Mouse (Mus musculus) heart, embryonic 13.5 days (tissue): ENCODE results near the gene Cnbd2. TPM values are rescaled to one million over a fixed set of nuclear protein-coding genes. Genes with fewer than 3 reads are reported as not detected.

ENCODE experiments used
- microRNA-seq: library from miRNA; unstranded; fragments of <30 nt; microRNA quantifications from one replicate; pipeline ENCODE4, GENCODE M21; 2016
- polyA plus RNA-seq: library from polyadenylated mRNA; unstranded; fragments of >200 nt; fragmentation: Nextera tagmentation; extraction: Ambion mirVana; gene quantifications from 2 replicates; pipeline ENCODE4 v1.2.1, GENCODE M21; 2015

Gene Cnbd2
- polyA plus RNA-seq, 1 experiment from 2014 or later = 2.5 TPM

Small RNA genes lying within 50 kb of the gene (microRNA-seq; reads per million reads assigned to microRNA genes)
- gene Gm22758 (not detected), gene Gm22759 (not detected)

Other genes with a start within 250 kb of the Cnbd2 start
- gene Spag4, start 247.1 kb upstream of the Cnbd2 start, polyA plus RNA-seq = 2.1 and 2.3 TPM in 2 replicates
- gene Cpne1, start 200.3 kb upstream of the Cnbd2 start, polyA plus RNA-seq = 22.7 and 28.4 TPM in 2 replicates
- gene Rbm12, start 200.3 kb upstream of the Cnbd2 start, polyA plus RNA-seq = 18.3 and 20.4 TPM in 2 replicates
- 10.4 and 13.7 TPM in 2 replicates for gene Gm28036, start 185.2 kb upstream of the Cnbd2 start, polyA plus RNA-seq
- 382 and 427 TPM in 2 replicates for gene Romo1, start 168.3 kb upstream of the Cnbd2 start, polyA plus RNA-seq
- gene Nfs1, start 168.1 kb upstream of the Cnbd2 start, polyA plus RNA-seq = 58.1 and 61.1 TPM in 2 replicates
- gene Rbm39, start 132.1 kb upstream of the Cnbd2 start, polyA plus RNA-seq = 360 and 386 TPM in 2 replicates
- 46.9 and 48.6 TPM in 2 replicates for gene Phf20, start 115.8 kb upstream of the Cnbd2 start, polyA plus RNA-seq
- gene Scand1, start 405 bp downstream of the Cnbd2 start, polyA plus RNA-seq = 47.0 and 53.3 TPM in 2 replicates
- 1.1 and 1.2 TPM in 2 replicates for gene Epb41l1, start 108.6 kb downstream of the Cnbd2 start, polyA plus RNA-seq
- gene Aar2, start 235.3 kb downstream of the Cnbd2 start, polyA plus RNA-seq = 22.4 and 22.9 TPM in 2 replicates